8 mouse cellular contexts compared by ENCODE assay signal in genomic region chr14:48367006-48367405, GRCm38 (mm10).
DNase-seq lines count a peak whose midpoint lies in the region; ATAC-seq and TF ChIP-seq lines count a peak whose summit lies in the region.

No protein-coding gene starts in this region.

- H3K9ac ChIP-seq in hindbrain, embryonic 11.5 days (ENCODE audit: low read depth, low read length), result no peak overlapping the region
- no peak overlapping the region for H3K9ac ChIP-seq in hindbrain, embryonic 16.5 days (ENCODE audit: low read depth, low read length)
- no peak overlapping the region for H3K9ac ChIP-seq in embryonic facial prominence, embryonic 14.5 days (ENCODE audit: low read depth, low read length)

- no peaks in the 10 kb centered on the region for H3K4me1 ChIP-seq in hindbrain, embryonic 11.5 days (replicated peaks; ENCODE audit: control insufficient read depth, insufficient read depth, low read length)
- no peaks in the 10 kb centered on the region for H3K4me1 ChIP-seq in hindbrain, embryonic 16.5 days (ENCODE audit: control insufficient read depth, insufficient read depth, low read depth, low read length)
- no peaks in the 10 kb centered on the region for H3K4me1 ChIP-seq in bone marrow, adult 2 months (ENCODE audit: control insufficient read depth, insufficient read depth, low read length)
- no peaks in the 10 kb centered on the region for H3K4me1 ChIP-seq in embryonic facial prominence, embryonic 14.5 days (ENCODE audit: control insufficient read depth, insufficient read depth, low read length)

- WGBS in hindbrain, embryonic 11.5 days, result 19% methylated on average over 7 of the region's 7 CpGs
- WGBS in hindbrain, embryonic 16.5 days, result 17% methylated on average over 7 of the region's 7 CpGs
- 16% methylated on average over 7 of the region's 7 CpGs for WGBS in bone marrow, adult 2 months
- 11% methylated on average over 7 of the region's 7 CpGs for WGBS in embryonic facial prominence, embryonic 14.5 days

- no peak overlapping the region for H3K27ac ChIP-seq in hindbrain, embryonic 11.5 days (ENCODE audit: low read depth, low read length)
- no peak overlapping the region for H3K27ac ChIP-seq in hindbrain, embryonic 16.5 days (ENCODE audit: low read depth, low read length)
- no peak overlapping the region for H3K27ac ChIP-seq in bone marrow, adult 2 months (ENCODE audit: control insufficient read depth, insufficient read depth, low read depth, low read length, poor library complexity)
- H3K27ac ChIP-seq in embryonic facial prominence, embryonic 14.5 days (replicated peaks; ENCODE audit: low read depth, low read length), result no peak overlapping the region
- no peak overlapping the region for H3K27ac ChIP-seq in left cerebral cortex, adult 2 months

- peak; percentile 86 for DNase-seq in hindbrain, embryonic 11.5 days (ENCODE audit: low spot score)
- DNase-seq in embryonic facial prominence, embryonic 14.5 days (ENCODE audit: low spot score), result peak; percentile 77
- peak; percentile 80 to 88 for DNase-seq in heart, postnatal 14 days
- peak; percentile 81 to 88 for DNase-seq in left cerebral cortex, adult 2 months (ENCODE audit: extremely low spot score in 1 of 2, low spot score in 2 of 2)
- peak; percentile 16 to 24 for DNase-seq in natural killer cell, adult 2 months (ENCODE audit: low spot score in 2 of 2)
- DNase-seq in thymus, adult 18-20 months, result peak; percentile 14 to 31

- TF ChIP-seq POLR2A in bone marrow, adult 2 months (IDR thresholded peaks at IDR 0.05; ENCODE audit: borderline replicate concordance, control insufficient read depth, low read depth, low read length), result no peak

- no peaks in the 10 kb centered on the region for H3K36me3 ChIP-seq in hindbrain, embryonic 11.5 days (ENCODE audit: control insufficient read depth, insufficient read depth, low read length)
- no peaks in the 10 kb centered on the region for H3K36me3 ChIP-seq in hindbrain, embryonic 16.5 days (ENCODE audit: control insufficient read depth, insufficient read depth, low read length)
- no peaks in the 10 kb centered on the region for H3K36me3 ChIP-seq in embryonic facial prominence, embryonic 14.5 days (ENCODE audit: control insufficient read depth, insufficient read depth, low read length)

- H3K27me3 ChIP-seq in hindbrain, embryonic 11.5 days (ENCODE audit: control insufficient read depth, insufficient read depth, low read length), result no peaks in the 10 kb centered on the region
- H3K27me3 ChIP-seq in hindbrain, embryonic 16.5 days (replicated peaks; ENCODE audit: control insufficient read depth, insufficient read depth, low read length), result no peaks in the 10 kb centered on the region; the same call in 1 of the 2 replicates
- no peaks in the 10 kb centered on the region for H3K27me3 ChIP-seq in embryonic facial prominence, embryonic 14.5 days (replicated peaks; ENCODE audit: control insufficient read depth, insufficient read depth, low read length)

- no peak for ATAC-seq in hindbrain, embryonic 11.5 days (ENCODE audit: low FRiP score)
- no peak for ATAC-seq in hindbrain, embryonic 16.5 days
- no peak for ATAC-seq in embryonic facial prominence, embryonic 14.5 days (ENCODE audit: low read depth)

- no peak overlapping the region for H3K4me2 ChIP-seq in hindbrain, embryonic 11.5 days (replicated peaks; ENCODE audit: low read depth, low read length)
- no peak overlapping the region for H3K4me2 ChIP-seq in hindbrain, embryonic 16.5 days (ENCODE audit: low read length)
- H3K4me2 ChIP-seq in embryonic facial prominence, embryonic 14.5 days (ENCODE audit: low read depth, low read length), result no peak overlapping the region

- H3K4me3 ChIP-seq in hindbrain, embryonic 11.5 days (ENCODE audit: low read depth, low read length), result no peak overlapping the region
- no peak overlapping the region for H3K4me3 ChIP-seq in hindbrain, embryonic 16.5 days (ENCODE audit: low read length)
- H3K4me3 ChIP-seq in bone marrow, adult 2 months (replicated peaks; ENCODE audit: control insufficient read depth, low read depth, low read length), result no peak overlapping the region
- no peak overlapping the region for H3K4me3 ChIP-seq in embryonic facial prominence, embryonic 14.5 days (ENCODE audit: low read depth, low read length)
- no peak overlapping the region for H3K4me3 ChIP-seq in left cerebral cortex, adult 2 months

- intact Hi-C loops in heart, postnatal 14 days (cut with DNase I), result loop anchor here (1.0 to 5.0 kb wide), 2 partner anchors 616 to 770 kb away; no protein-coding TSS in a partner anchor
- intact Hi-C loops in left cerebral cortex, adult 2 months (cut with DNase I), result loop anchor here (5.0 kb wide), 2 partner anchors 770 to 785 kb away; no protein-coding TSS in a partner anchor

- peak; percentile 44 for TF ChIP-seq CTCF in bone marrow, adult 2 months (IDR thresholded peaks at IDR 0.05; ENCODE audit: control insufficient read depth, insufficient read depth, low read length)
- TF ChIP-seq CTCF in left cerebral cortex, adult 2 months (IDR thresholded peaks at IDR 0.05), result peak; percentile 91

- H3K9me3 ChIP-seq in hindbrain, embryonic 11.5 days (ENCODE audit: control insufficient read depth, low read length), result no peaks in the 10 kb centered on the region
- no peaks in the 10 kb centered on the region for H3K9me3 ChIP-seq in hindbrain, embryonic 16.5 days (ENCODE audit: control insufficient read depth, low read length)
- H3K9me3 ChIP-seq in embryonic facial prominence, embryonic 14.5 days (ENCODE audit: control insufficient read depth, low read length), result no peaks in the 10 kb centered on the region

Comparison
In these comparisons a context has a peak if more than half of its experiments do, and no peak if none do; other contexts are left out.
1. DNase-seq: peak in every context shown above with its lines; median percentile 86 in hindbrain, embryonic 11.5 days; 84 in left cerebral cortex, adult 2 months; 84 in heart, postnatal 14 days; 77 in embryonic facial prominence, embryonic 14.5 days; 22 in thymus, adult 18-20 months; 20 in natural killer cell, adult 2 months.